In genomic region chr5:111944972-111945285, GRCm38 (mm10) we compare ENCODE assay signal across 14 mouse cellular contexts.
DNase-seq lines count a peak whose midpoint lies in the region; ATAC-seq and TF ChIP-seq lines count a peak whose summit lies in the region.
"Had no signal": no experiment of that assay in that cellular context is flagged by ENCODE, and none has a peak within 500 bp of the region (broad histone marks: within the 10 kb centered on the region; RNA-seq: fewer than 3 reads in every experiment).

No protein-coding gene starts in this region.

- WGBS in forebrain, embryonic 10.5 days = 60% methylated on average over 3 of the region's 3 CpGs
- WGBS in forebrain, embryonic 13.5 days = 43% methylated on average over 3 of the region's 3 CpGs
- WGBS in hindbrain, embryonic 16.5 days = 36% methylated on average over 3 of the region's 3 CpGs
- 40% methylated on average over 3 of the region's 3 CpGs for WGBS in midbrain, postnatal 0 days

- H3K4me3 ChIP-seq in forebrain, embryonic 10.5 days = no peak overlapping the region
- H3K4me3 ChIP-seq in forebrain, embryonic 13.5 days = no peak overlapping the region
- no peak overlapping the region for H3K4me3 ChIP-seq in hindbrain, embryonic 16.5 days (ENCODE audit: low read length)
- no peak overlapping the region for H3K4me3 ChIP-seq in midbrain, postnatal 0 days (ENCODE audit: low read depth, low read length)
- H3K4me3 ChIP-seq: embryonic facial prominence, embryonic 13.5 days had no signal

- no peak for DNase-seq in forebrain, embryonic 10.5 days (ENCODE audit: extremely low spot score, low spot score)
- no peak for DNase-seq in midbrain, postnatal 0 days (ENCODE audit: low spot score)
- DNase-seq in embryo, embryonic 10 days (ENCODE audit: low spot score) = no peak
- DNase-seq in adrenal gland, postnatal 25 days = no peak
- DNase-seq: cerebellum, adult 9-10 months; heart, adult 18-20 months; kidney, postnatal 36 days; spleen, adult 18-20 months had no signal

- H3K36me3 ChIP-seq in forebrain, embryonic 10.5 days (replicated peaks) = no peaks in the 10 kb centered on the region
- no peaks in the 10 kb centered on the region for H3K36me3 ChIP-seq in forebrain, embryonic 13.5 days (ENCODE audit: poor library complexity, severe bottlenecking)
- no peaks in the 10 kb centered on the region for H3K36me3 ChIP-seq in hindbrain, embryonic 16.5 days (ENCODE audit: control insufficient read depth, insufficient read depth, low read length)
- no peaks in the 10 kb centered on the region for H3K36me3 ChIP-seq in midbrain, postnatal 0 days (ENCODE audit: insufficient read depth, low read length)
- H3K36me3 ChIP-seq: embryonic facial prominence, embryonic 13.5 days had no signal

- H3K4me2 ChIP-seq in forebrain, embryonic 13.5 days = peak overlapping the region; percentile 54
- no peak overlapping the region for H3K4me2 ChIP-seq in hindbrain, embryonic 16.5 days (ENCODE audit: low read length)
- H3K4me2 ChIP-seq in midbrain, postnatal 0 days (ENCODE audit: low read depth, low read length, poor library complexity, severe bottlenecking) = peak overlapping the region; percentile 43

- TF ChIP-seq CTCF in midbrain, postnatal 0 days (IDR thresholded peaks at IDR 0.05) = no peak

- H3K4me1 ChIP-seq in forebrain, embryonic 10.5 days = peaks cover 30% of the 10 kb centered on the region
- peaks cover 48% of the 10 kb centered on the region for H3K4me1 ChIP-seq in forebrain, embryonic 13.5 days
- H3K4me1 ChIP-seq in hindbrain, embryonic 16.5 days (ENCODE audit: control insufficient read depth, insufficient read depth, low read depth, low read length) = peaks cover 21% of the 10 kb centered on the region
- peaks cover 11% of the 10 kb centered on the region for H3K4me1 ChIP-seq in midbrain, postnatal 0 days (ENCODE audit: insufficient read depth, low read length)

- H3K27ac ChIP-seq in forebrain, embryonic 10.5 days = peak overlapping the region; percentile 65
- H3K27ac ChIP-seq in forebrain, embryonic 13.5 days = peak overlapping the region; percentile 97
- H3K27ac ChIP-seq in hindbrain, embryonic 16.5 days (ENCODE audit: low read depth, low read length) = peak overlapping the region; percentile 67
- H3K27ac ChIP-seq in midbrain, postnatal 0 days (ENCODE audit: low read depth, low read length) = peak overlapping the region; percentile 76
- H3K27ac ChIP-seq: embryonic facial prominence, embryonic 13.5 days had no signal

- peaks cover 52% of the 10 kb centered on the region for H3K27me3 ChIP-seq in forebrain, embryonic 10.5 days (ENCODE audit: poor library complexity, severe bottlenecking)
- H3K27me3 ChIP-seq in forebrain, embryonic 13.5 days = no peaks in the 10 kb centered on the region
- H3K27me3 ChIP-seq in hindbrain, embryonic 16.5 days (replicated peaks; ENCODE audit: control insufficient read depth, insufficient read depth, low read length) = peaks cover 2% of the 10 kb centered on the region; the same call in 1 of the 2 replicates
- no peaks in the 10 kb centered on the region for H3K27me3 ChIP-seq in midbrain, postnatal 0 days (ENCODE audit: insufficient read depth, low read length)
- H3K27me3 ChIP-seq: CH12.LX, Patski had no signal

- no peak for ATAC-seq in forebrain, embryonic 13.5 days
- no peak; the same call in 1 of the 2 replicates for ATAC-seq in hindbrain, embryonic 16.5 days
- ATAC-seq in midbrain, postnatal 0 days (ENCODE audit: low FRiP score) = 0 out of 2 replicates have a peak, but pooled peaks have one; percentile 39
- no peak for ATAC-seq in megakaryocyte, adult 5-6 weeks (ENCODE audit: poor library complexity, severe bottlenecking)
- ATAC-seq: Patski had no signal

- H3K9ac ChIP-seq in forebrain, embryonic 13.5 days = peak overlapping the region; percentile 45
- no peak overlapping the region; the same call in 1 of the 2 replicates for H3K9ac ChIP-seq in hindbrain, embryonic 16.5 days (ENCODE audit: low read depth, low read length)
- H3K9ac ChIP-seq in midbrain, postnatal 0 days (replicated peaks; ENCODE audit: low read length, poor library complexity, severe bottlenecking) = peak overlapping the region; percentile 33
- H3K9ac ChIP-seq: embryonic facial prominence, embryonic 13.5 days had no signal

- no peaks in the 10 kb centered on the region for H3K9me3 ChIP-seq in forebrain, embryonic 10.5 days
- no peaks in the 10 kb centered on the region for H3K9me3 ChIP-seq in forebrain, embryonic 13.5 days (replicated peaks)
- no peaks in the 10 kb centered on the region for H3K9me3 ChIP-seq in hindbrain, embryonic 16.5 days (ENCODE audit: control insufficient read depth, low read length)
- H3K9me3 ChIP-seq in midbrain, postnatal 0 days (ENCODE audit: low read length) = no peaks in the 10 kb centered on the region
- H3K9me3 ChIP-seq: embryonic facial prominence, embryonic 13.5 days had no signal
